Mouse (Mus musculus): Measurements from ENCODE around the gene Rabep2. TPM values are rescaled to one million over a fixed set of nuclear protein-coding genes. Genes with fewer than 3 reads are reported as not detected.
A peak's percentile ranks its signal among the peaks of the same experiment; 100 is the strongest.

Rabep2 gene
- polyA plus RNA-seq, 1 experiment from 2014 or later = 24.3 TPM

DNA sequence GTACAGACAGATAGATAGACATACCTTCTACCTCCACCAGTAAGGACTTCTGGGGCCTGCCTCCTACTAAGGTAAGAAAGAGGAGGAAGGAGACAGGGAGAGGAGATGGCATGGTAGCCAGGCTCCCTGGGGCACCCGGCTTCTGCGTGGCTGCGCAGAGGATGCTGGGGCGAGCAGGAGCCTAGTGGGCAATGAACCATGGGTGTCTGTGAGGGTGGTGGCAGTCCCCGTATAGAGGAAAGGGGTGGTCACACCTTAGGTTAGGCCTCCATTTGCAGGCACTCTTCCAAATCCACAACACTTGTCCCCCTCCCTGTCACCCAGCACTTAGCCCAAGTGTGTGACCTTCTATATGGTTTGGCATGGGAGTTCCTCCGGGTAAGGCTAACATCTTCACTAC lies 13.8 kb upstream of the Rabep2 start, which contains the start of gene Cd19:
Gene Cd19 (minus strand): TSS at position 165 of the 400 bp plus-strand sequence.
- WGBS = 88% methylated on average over 6 of the region's 6 CpGs
- H3K4me2 ChIP-seq = no peak within 1 kb of the TSS
- no peak for ATAC-seq (ENCODE audit: low FRiP score)
- no peaks in the 10 kb centered on the region for H3K36me3 ChIP-seq
- peaks cover 14% of the 10 kb centered on the region; the same call in 1 of the 2 replicates for H3K27me3 ChIP-seq
- no peaks in the 10 kb centered on the region for H3K9me3 ChIP-seq
- H3K27ac ChIP-seq = no peak within 1 kb of the TSS
- no peak within 1 kb of the TSS for H3K9ac ChIP-seq
- no peak within 1 kb of the TSS for H3K4me3 ChIP-seq
- no peaks in the 10 kb centered on the region for H3K4me1 ChIP-seq (replicated peaks)

GRCm38 (mm10) chr7:126416615-126417014 lies 11.9 kb upstream of the Rabep2 start:
- 53% methylated on average over 2 of the region's 2 CpGs for WGBS
- H3K4me1 ChIP-seq (replicated peaks) = no peaks in the 10 kb centered on the region

GRCm38 (mm10) chr7:126417045-126417444 lies 11.5 kb upstream of the Rabep2 start:
- 14% methylated on average over 8 of the region's 8 CpGs for WGBS
- Histone ChIP-seq H3K27me3 (peaks cover 3% of the 10 kb centered on the region; the same call in 1 of the 2 replicates), H3K36me3 (no peaks in the 10 kb centered on the region), H3K9ac (no peak overlapping the region), H3K9me3 (no peaks in the 10 kb centered on the region), H3K4me3 (no peak overlapping the region), H3K4me2 (no peak overlapping the region), H3K4me1 (replicated peaks) (no peaks in the 10 kb centered on the region), H3K27ac (no peak overlapping the region)
- no peak for ATAC-seq (ENCODE audit: low FRiP score)

More at GRCm38 (mm10) chr7:126416615-126417014, 11.9 kb upstream of the Rabep2 start:
- no peak overlapping the region for H3K9ac ChIP-seq
- no peak overlapping the region for H3K4me2 ChIP-seq
- H3K4me3 ChIP-seq = no peak overlapping the region
- ATAC-seq (ENCODE audit: low FRiP score) = no peak
- H3K9me3 ChIP-seq = no peaks in the 10 kb centered on the region
- H3K27me3 ChIP-seq = peaks cover 3% of the 10 kb centered on the region; the same call in 1 of the 2 replicates
- no peaks in the 10 kb centered on the region for H3K36me3 ChIP-seq
- H3K27ac ChIP-seq = no peak overlapping the region

DNA sequence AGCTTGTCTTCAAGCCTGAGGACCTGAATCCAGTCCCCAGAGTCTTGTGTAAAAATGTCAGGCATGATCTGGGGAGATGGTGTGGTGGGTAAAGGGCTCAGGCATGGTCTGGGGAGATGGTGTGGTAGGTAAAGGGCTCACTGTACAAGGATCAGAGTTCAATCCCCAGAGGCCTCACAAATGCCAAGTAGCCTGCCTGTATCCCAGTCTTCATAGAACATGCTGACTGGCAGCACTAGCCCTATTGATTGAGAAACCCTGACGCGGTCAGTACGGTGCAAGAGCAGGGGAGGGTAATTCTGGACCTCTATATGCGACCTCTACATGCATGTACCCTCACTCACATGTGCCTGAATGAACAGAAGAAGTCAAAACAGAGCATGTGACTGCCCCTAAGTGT lies 11.0 kb upstream of the Rabep2 start:
- Histone ChIP-seq H3K36me3 (no peaks in the 10 kb centered on the region), H3K4me3 (no peak overlapping the region), H3K27ac (no peak overlapping the region), H3K27me3 (peaks cover 3% of the 10 kb centered on the region; the same call in 1 of the 2 replicates), H3K4me2 (no peak overlapping the region), H3K9me3 (no peaks in the 10 kb centered on the region), H3K9ac (no peak overlapping the region), H3K4me1 (replicated peaks) (no peaks in the 10 kb centered on the region)
- no peak for ATAC-seq (ENCODE audit: low FRiP score)
- 79% methylated on average over 4 of the region's 4 CpGs for WGBS

- 79% methylated on average over 3 of the region's 3 CpGs for WGBS
- Histone ChIP-seq H3K27me3 (peaks cover 3% of the 10 kb centered on the region; the same call in 1 of the 2 replicates), H3K9ac (no peak overlapping the region)
Observed at GRCm38 (mm10) chr7:126418496-126418895, 10.1 kb upstream of the Rabep2 start.

DNA sequence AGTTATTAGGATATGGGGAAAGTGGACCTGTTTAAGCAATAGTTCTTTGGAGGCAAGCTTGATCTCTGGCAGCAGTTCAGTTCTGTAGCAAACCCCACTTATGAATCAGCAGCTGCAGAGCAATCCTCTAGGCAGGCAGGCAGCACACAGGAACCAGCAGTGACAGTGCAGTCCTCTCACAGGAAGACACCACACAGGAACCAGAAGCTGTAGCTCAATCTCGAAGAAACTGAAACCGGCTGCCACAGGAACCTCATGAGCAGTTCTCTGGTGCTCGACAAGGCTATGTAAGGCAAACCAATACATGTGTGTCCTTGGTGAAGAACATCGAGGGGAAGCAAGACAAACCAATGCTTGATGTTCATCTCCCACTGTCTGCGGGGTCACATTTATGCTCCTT lies 6.8 kb upstream of the Rabep2 start:
- no peak for ATAC-seq (ENCODE audit: low FRiP score)
- Histone ChIP-seq H3K27ac (no peak overlapping the region), H3K4me2 (no peak overlapping the region), H3K9ac (no peak overlapping the region), H3K9me3 (peaks cover 3% of the 10 kb centered on the region; the same call in 1 of the 2 replicates), H3K4me1 (replicated peaks) (no peaks in the 10 kb centered on the region), H3K36me3 (no peaks in the 10 kb centered on the region), H3K27me3 (no peaks in the 10 kb centered on the region), H3K4me3 (no peak overlapping the region)
- 88% methylated on average over 5 of the region's 5 CpGs for WGBS

More at GRCm38 (mm10) chr7:126418496-126418895, 10.1 kb upstream of the Rabep2 start:
- ATAC-seq (ENCODE audit: low FRiP score) = no peak
- Histone ChIP-seq H3K9me3 (no peaks in the 10 kb centered on the region), H3K4me3 (no peak overlapping the region), H3K27ac (no peak overlapping the region), H3K4me1 (replicated peaks) (no peaks in the 10 kb centered on the region), H3K36me3 (no peaks in the 10 kb centered on the region), H3K4me2 (no peak overlapping the region)

DNA sequence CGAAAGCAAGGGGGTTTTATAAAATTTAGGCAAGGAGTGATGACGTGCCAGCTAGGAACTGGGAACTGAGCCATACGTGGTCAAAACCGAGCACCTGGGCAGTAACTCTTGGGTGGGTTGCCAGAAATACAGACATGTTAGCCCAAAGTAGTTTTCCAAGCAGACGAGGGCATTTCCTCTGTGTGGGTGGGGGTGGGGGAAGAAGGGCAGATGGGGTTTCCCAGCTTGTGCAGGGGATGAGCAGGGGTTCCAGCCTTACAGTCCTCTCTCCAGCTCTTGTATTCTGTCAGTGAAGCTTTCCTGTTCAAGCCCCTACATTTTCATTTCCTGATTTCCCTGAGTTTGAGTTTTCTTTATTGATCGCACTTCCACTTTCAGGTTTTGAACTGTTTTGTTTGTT lies 4.4 kb upstream of the Rabep2 start:
- Histone ChIP-seq H3K36me3 (no peaks in the 10 kb centered on the region), H3K4me1 (replicated peaks) (peaks cover 12% of the 10 kb centered on the region), H3K4me2 (no peak overlapping the region), H3K9ac (no peak overlapping the region), H3K4me3 (no peak overlapping the region), H3K27me3 (no peaks in the 10 kb centered on the region), H3K9me3 (peaks cover 3% of the 10 kb centered on the region; the same call in 1 of the 2 replicates), H3K27ac (no peak overlapping the region)
- no peak for ATAC-seq (ENCODE audit: low FRiP score)
- WGBS = 91% methylated on average over 6 of the region's 6 CpGs

GRCm38 (mm10) chr7:126427323-126427860 lies 1.2 kb upstream of the Rabep2 start:
- H3K4me1 ChIP-seq (replicated peaks) = peaks cover 21% of the 10 kb centered on the region
- H3K9ac ChIP-seq = no peak overlapping the region
- H3K27ac ChIP-seq = no peak overlapping the region
- peaks cover 3% of the 10 kb centered on the region; the same call in 1 of the 2 replicates for H3K9me3 ChIP-seq
- H3K27me3 ChIP-seq = no peaks in the 10 kb centered on the region
- H3K4me2 ChIP-seq = no peak overlapping the region
- no peak overlapping the region for H3K4me3 ChIP-seq
- WGBS = 61% methylated on average over 12 of the region's 13 CpGs
- H3K36me3 ChIP-seq = 0 out of 2 replicates have a peak, but pooled peaks cover 3% of the 10 kb centered on the region
- ATAC-seq (ENCODE audit: low FRiP score) = no peak

- H3K4me3 ChIP-seq = peak overlapping the region; percentile 61
- H3K36me3 ChIP-seq = peaks cover 9% of the 10 kb centered on the region; the same call in 1 of the 2 replicates
- H3K27me3 ChIP-seq = no peaks in the 10 kb centered on the region
- peak overlapping the region; percentile 70 for H3K4me2 ChIP-seq
- ATAC-seq (ENCODE audit: low FRiP score) = no peak
- WGBS = 20% methylated on average over 4 of the region's 4 CpGs
- H3K9me3 ChIP-seq = peaks cover 3% of the 10 kb centered on the region; the same call in 1 of the 2 replicates
- peaks cover 21% of the 10 kb centered on the region for H3K4me1 ChIP-seq (replicated peaks)
- H3K9ac ChIP-seq = peak overlapping the region; percentile 81
- peak overlapping the region; percentile 89 for H3K27ac ChIP-seq
Observed at GRCm38 (mm10) chr7:126428154-126428553, 405 bp upstream of the Rabep2 start.

DNA sequence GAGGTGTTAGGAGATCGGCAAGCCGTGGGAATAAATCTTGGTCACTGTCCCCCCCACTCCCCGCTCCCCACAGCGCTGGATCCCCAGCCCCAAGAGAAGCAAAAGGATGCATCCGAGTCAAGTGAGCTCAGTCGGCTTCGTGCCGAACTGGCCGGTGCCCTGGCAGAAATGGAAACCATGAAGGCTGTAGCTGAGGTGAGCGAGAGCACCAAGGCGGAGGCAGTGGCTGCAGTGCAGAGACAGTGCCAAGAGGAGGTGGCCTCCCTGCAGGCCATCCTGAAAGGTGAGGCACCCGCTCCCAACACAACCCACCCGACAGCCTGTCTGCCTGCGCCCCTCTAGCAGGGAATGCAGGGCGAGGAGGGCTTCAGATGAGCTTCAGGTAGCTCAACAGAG lies 942 bp downstream of the Rabep2 start:
- Histone ChIP-seq H3K4me1 (replicated peaks) (peaks cover 21% of the 10 kb centered on the region), H3K4me3 (peak overlapping the region; percentile 61), H3K9me3 (peaks cover 3% of the 10 kb centered on the region; the same call in 1 of the 2 replicates), H3K36me3 (peaks cover 20% of the 10 kb centered on the region), H3K27ac (peak overlapping the region; percentile 89), H3K9ac (peak overlapping the region; percentile 81), H3K4me2 (peak overlapping the region; percentile 70), H3K27me3 (no peaks in the 10 kb centered on the region)
- WGBS = 30% methylated on average over 15 of the region's 15 CpGs
- ATAC-seq (ENCODE audit: low FRiP score) = peak; percentile 19

- peak overlapping the region; percentile 81; the same call in 1 of the 2 replicates for H3K9ac ChIP-seq
Observed at GRCm38 (mm10) chr7:126430167-126430566, 1.6 kb downstream of the Rabep2 start.

GRCm38 (mm10) chr7:126434726-126435125 lies 6.2 kb downstream of the Rabep2 start:
- Histone ChIP-seq H3K27ac (no peak overlapping the region), H3K36me3 (peaks cover 33% of the 10 kb centered on the region), H3K4me3 (no peak overlapping the region), H3K9me3 (no peaks in the 10 kb centered on the region), H3K4me2 (no peak overlapping the region), H3K27me3 (no peaks in the 10 kb centered on the region), H3K4me1 (replicated peaks) (peaks cover 5% of the 10 kb centered on the region), H3K9ac (0 out of 2 replicates have a peak overlapping the region, but pooled peaks have one; percentile 8)
- 90% methylated on average over 7 of the region's 7 CpGs for WGBS
- no peak for ATAC-seq (ENCODE audit: low FRiP score)

More at GRCm38 (mm10) chr7:126430167-126430566, 1.6 kb downstream of the Rabep2 start:
- no peak overlapping the region for H3K4me2 ChIP-seq
- H3K9me3 ChIP-seq = peaks cover 3% of the 10 kb centered on the region; the same call in 1 of the 2 replicates
- H3K4me1 ChIP-seq (replicated peaks) = peaks cover 21% of the 10 kb centered on the region
- H3K27ac ChIP-seq = no peak overlapping the region
- no peak overlapping the region for H3K4me3 ChIP-seq
- ATAC-seq (ENCODE audit: low FRiP score) = no peak
- H3K36me3 ChIP-seq = peaks cover 20% of the 10 kb centered on the region
- H3K27me3 ChIP-seq = no peaks in the 10 kb centered on the region

- Histone ChIP-seq H3K27ac (no peak overlapping the region), H3K36me3 (peaks cover 39% of the 10 kb centered on the region), H3K27me3 (no peaks in the 10 kb centered on the region), H3K4me1 (replicated peaks) (no peaks in the 10 kb centered on the region), H3K4me3 (no peak overlapping the region), H3K4me2 (no peak overlapping the region), H3K9me3 (no peaks in the 10 kb centered on the region), H3K9ac (0 out of 2 replicates have a peak overlapping the region, but pooled peaks have one; percentile 5)
- 87% methylated on average over 3 of the region's 3 CpGs for WGBS
- no peak for ATAC-seq (ENCODE audit: low FRiP score)
Observed at GRCm38 (mm10) chr7:126435801-126436200, 7.2 kb downstream of the Rabep2 start.
